Mouse (Mus musculus) kidney, adult 2 months (tissue): ENCODE results near the gene Txndc5. TPM values are rescaled to one million over a fixed set of nuclear protein-coding genes. Genes with fewer than 3 reads are reported as not detected.

ENCODE experiments used
- DNase-seq: peaks from one replicate; pipeline ENCODE4 v3.0.0; 2021
- H3K27ac ChIP-seq: fragments of 200-500 bp; 2 replicates; pipeline ENCODE4 v1.5.1; 2012; ENCODE audit warnings: low read depth, low read length, control low read depth, inconsistent platforms; ENCODE audit not compliant: insufficient read depth
- H3K27me3 ChIP-seq: fragments of 200-500 bp; replicated peaks from 2 replicates; pipeline ENCODE4 v1.6.1; 2012; ENCODE audit warnings: mild to moderate bottlenecking, moderate library complexity, low read length, inconsistent platforms; ENCODE audit not compliant: control insufficient read depth, insufficient read depth
- H3K36me3 ChIP-seq: fragments of 200-500 bp; 2 replicates; pipeline ENCODE4 v1.6.1; 2012; ENCODE audit warnings: mild to moderate bottlenecking, moderate library complexity, low read length, inconsistent platforms; ENCODE audit not compliant: control insufficient read depth, insufficient read depth
- H3K4me1 ChIP-seq: fragments of 200-500 bp; 2 replicates; pipeline ENCODE4 v1.6.1; 2011; ENCODE audit warnings: low read length; ENCODE audit not compliant: control insufficient read depth, insufficient read depth
- H3K4me3 ChIP-seq: fragments of 200-500 bp; 2 replicates; pipeline ENCODE4 v1.5.1; 2011; ENCODE audit warnings: mild to moderate bottlenecking, low read depth, low read length, control low read depth; ENCODE audit not compliant: insufficient read depth
- CTCF ChIP-seq: fragments of 200-500 bp; conservative IDR thresholded peaks from 2 replicates; pipeline ENCODE4 v1.5.1; 2011; ENCODE audit warnings: low read depth, mild to moderate bottlenecking, control low read depth, low read length, moderate library complexity, mixed read lengths; ENCODE audit not compliant: insufficient read depth, insufficient read length
- POLR2A ChIP-seq: fragments of 200-500 bp; IDR thresholded peaks from one replicate; pipeline ENCODE4 v1.6.1; 2011; ENCODE audit warnings: low read depth, low read length, control low read depth
- WGBS: fragments of 180-500 bp; shearing (Covaris S2); methylation state at CpG from one replicate; pipeline ENCODE4 v1.1.7; 2018; 5-methylcytosine and 5-hydroxymethylcytosine counted together
- polyA plus RNA-seq: library from polyadenylated mRNA; depleted of rRNA; stranded (reverse); fragments of >200 nt; gene quantifications from 2 replicates; pipeline ENCODE4 v1.2.3, GENCODE M21; 2012

The Txndc5 gene
- polyA plus RNA-seq, 1 experiment, result 91.3 TPM

- H3K27ac ChIP-seq, result no peak overlapping the region
- H3K4me3 ChIP-seq, result no peak overlapping the region
- no peak for TF ChIP-seq POLR2A
- no peaks in the 10 kb centered on the region for H3K4me1 ChIP-seq
- no peak for DNase-seq
- H3K36me3 ChIP-seq, result no peaks in the 10 kb centered on the region
- H3K27me3 ChIP-seq, result no peaks in the 10 kb centered on the region
- 85% methylated on average over 5 of the region's 5 CpGs for WGBS
Observed at GRCm38 (mm10) chr13:38547717-38548116, 19.1 kb upstream of the Txndc5 start.

- Histone ChIP-seq H3K36me3 (no peaks in the 10 kb centered on the region), H3K27ac (no peak overlapping the region), H3K4me3 (no peak overlapping the region), H3K27me3 (no peaks in the 10 kb centered on the region), H3K4me1 (no peaks in the 10 kb centered on the region)
- no peak for DNase-seq
- WGBS, result 69% methylated on average over 4 of the region's 4 CpGs
- TF ChIP-seq CTCF (no peak), POLR2A (no peak)
Observed at GRCm38 (mm10) chr13:38546754-38547153, 18.1 kb upstream of the Txndc5 start.

- 71% methylated on average over 3 of the region's 3 CpGs for WGBS
- DNase-seq, result no peak
- Histone ChIP-seq H3K36me3 (no peaks in the 10 kb centered on the region), H3K27ac (no peak overlapping the region), H3K4me3 (no peak overlapping the region), H3K27me3 (no peaks in the 10 kb centered on the region), H3K4me1 (no peaks in the 10 kb centered on the region)
- TF ChIP-seq CTCF (no peak), POLR2A (no peak)
Observed at GRCm38 (mm10) chr13:38545460-38545859, 16.8 kb upstream of the Txndc5 start.

GRCm38 (mm10) chr13:38544769-38545445, 16.3 kb upstream of the Txndc5 start:
- Histone ChIP-seq H3K36me3 (no peaks in the 10 kb centered on the region), H3K4me3 (no peak overlapping the region), H3K27ac (no peak overlapping the region), H3K4me1 (no peaks in the 10 kb centered on the region), H3K27me3 (no peaks in the 10 kb centered on the region)
- TF ChIP-seq CTCF (no peak), POLR2A (no peak)
- 67% methylated on average over 8 of the region's 8 CpGs for WGBS
- DNase-seq, result no peak

GRCm38 (mm10) chr13:38543455-38544125, 15.0 kb upstream of the Txndc5 start:
- Histone ChIP-seq H3K4me1 (no peaks in the 10 kb centered on the region), H3K36me3 (no peaks in the 10 kb centered on the region), H3K27me3 (no peaks in the 10 kb centered on the region), H3K27ac (no peak overlapping the region), H3K4me3 (no peak overlapping the region)
- TF ChIP-seq CTCF (no peak), POLR2A (no peak)
- DNase-seq, result no peak
- 80% methylated on average over 8 of the region's 8 CpGs for WGBS

GRCm38 (mm10) chr13:38539192-38539900, 10.7 kb upstream of the Txndc5 start:
- TF ChIP-seq CTCF, result no peak
- TF ChIP-seq POLR2A, result no peak
- no peaks in the 10 kb centered on the region for H3K27me3 ChIP-seq
- H3K4me3 ChIP-seq, result no peak overlapping the region
- no peaks in the 10 kb centered on the region for H3K4me1 ChIP-seq
- 89% methylated on average over 7 of the region's 7 CpGs for WGBS
- no peaks in the 10 kb centered on the region for H3K36me3 ChIP-seq
- no peak for DNase-seq
- no peak overlapping the region for H3K27ac ChIP-seq

- Histone ChIP-seq H3K27ac (no peak overlapping the region), H3K4me1 (no peaks in the 10 kb centered on the region), H3K4me3 (no peak overlapping the region), H3K36me3 (no peaks in the 10 kb centered on the region), H3K27me3 (no peaks in the 10 kb centered on the region)
- TF ChIP-seq POLR2A (no peak), CTCF (no peak)
- no peak for DNase-seq
Observed at GRCm38 (mm10) chr13:38537521-38537920, 8.9 kb upstream of the Txndc5 start.

GRCm38 (mm10) chr13:38534731-38535130, 6.1 kb upstream of the Txndc5 start:
- Histone ChIP-seq H3K4me1 (no peaks in the 10 kb centered on the region), H3K36me3 (no peaks in the 10 kb centered on the region), H3K27ac (no peak overlapping the region), H3K27me3 (no peaks in the 10 kb centered on the region), H3K4me3 (no peak overlapping the region)
- TF ChIP-seq POLR2A (no peak), CTCF (no peak)
- WGBS, result 73% methylated on average over 6 of the region's 6 CpGs
- peak; percentile 46 for DNase-seq
